Mouse (Mus musculus): Measurements from ENCODE around the gene 1600014C23Rik.

1600014C23Rik gene

DNA sequence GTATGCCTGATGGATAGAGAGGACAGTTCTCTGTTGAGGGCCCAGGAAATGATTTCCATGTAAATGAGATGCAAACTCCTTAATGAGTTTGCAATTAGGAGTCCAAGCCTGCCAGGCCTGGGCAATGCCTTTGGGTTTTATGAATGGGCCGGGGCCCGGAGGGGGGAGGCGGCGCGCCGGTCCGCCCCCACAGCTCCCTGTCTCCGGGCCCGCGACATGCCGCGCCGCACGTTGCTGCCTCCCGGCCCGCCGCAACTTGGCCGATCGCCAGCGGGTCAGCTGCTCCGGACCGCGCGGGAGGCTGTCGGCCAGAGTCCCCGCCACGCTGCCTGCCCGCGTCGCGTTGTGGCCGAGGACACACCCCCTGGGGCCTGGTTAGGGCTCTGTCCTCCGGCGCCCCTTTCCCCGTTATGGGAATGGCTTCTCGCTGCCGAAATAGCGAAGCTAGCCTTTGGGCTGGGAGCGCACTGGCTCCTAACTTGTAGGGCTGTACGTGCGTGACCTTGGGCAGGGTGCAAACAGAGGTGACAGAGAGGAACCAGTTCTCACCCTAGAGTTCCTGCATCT is at the start of gene 1600014C23Rik:
TSS of gene 1600014C23Rik (minus strand) at position 110 of the 567 bp plus-strand sequence.
- no peak for DNase-seq (ENCODE audit: low read depth)

- no peak for DNase-seq (ENCODE audit: low read depth)
Measured at GRCm38 (mm10) chr17:45778446-45778845, 44.8 kb upstream of the 1600014C23Rik start.

GRCm38 (mm10) chr17:45777431-45777830 is 43.8 kb upstream of the 1600014C23Rik start:
- DNase-seq (ENCODE audit: low read depth): no peak

- no peak for DNase-seq (ENCODE audit: low read depth)
Measured at GRCm38 (mm10) chr17:45776185-45776584, 42.5 kb upstream of the 1600014C23Rik start.

DNA sequence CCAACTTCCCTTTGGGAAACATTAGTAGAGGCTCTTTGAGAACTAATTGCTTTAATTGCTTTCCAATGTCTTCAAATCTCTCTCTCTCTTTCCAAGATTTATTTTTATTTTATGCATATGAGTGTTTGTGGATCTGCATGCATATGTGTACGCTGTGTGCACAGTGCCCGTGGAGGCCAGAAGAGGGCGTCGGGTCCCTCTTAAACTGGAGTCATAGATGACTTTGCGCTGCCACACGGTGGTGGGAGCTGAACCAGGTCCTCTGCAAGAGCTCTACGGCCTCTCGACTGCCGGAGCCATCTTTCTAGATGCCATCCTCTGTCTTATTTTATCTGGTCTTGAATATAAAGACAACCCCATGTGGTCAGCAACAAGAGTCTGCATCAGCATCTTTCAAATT is 41.8 kb upstream of the 1600014C23Rik start:
- no peak for DNase-seq (ENCODE audit: low read depth)

DNA sequence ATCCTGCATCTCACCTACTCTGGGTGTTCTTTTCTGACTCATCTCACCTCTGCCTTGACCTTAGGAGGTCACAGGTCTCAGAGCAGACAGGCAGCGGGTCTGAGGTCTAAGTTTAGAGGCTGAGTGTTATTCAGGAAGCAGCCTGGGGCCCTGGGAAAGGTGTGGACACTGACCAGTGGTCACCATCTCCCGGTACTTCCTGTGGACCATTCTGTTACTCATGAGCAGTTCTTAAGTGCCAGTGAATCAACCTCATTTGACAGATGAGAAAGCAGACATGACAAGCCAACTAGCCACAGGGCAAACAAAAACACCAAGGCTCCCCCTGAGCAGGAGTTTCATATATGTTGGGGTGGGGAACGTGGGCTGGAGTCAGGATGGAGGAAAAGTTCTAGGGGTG is 38.9 kb upstream of the 1600014C23Rik start:
- no peak for DNase-seq (ENCODE audit: low read depth)

DNA sequence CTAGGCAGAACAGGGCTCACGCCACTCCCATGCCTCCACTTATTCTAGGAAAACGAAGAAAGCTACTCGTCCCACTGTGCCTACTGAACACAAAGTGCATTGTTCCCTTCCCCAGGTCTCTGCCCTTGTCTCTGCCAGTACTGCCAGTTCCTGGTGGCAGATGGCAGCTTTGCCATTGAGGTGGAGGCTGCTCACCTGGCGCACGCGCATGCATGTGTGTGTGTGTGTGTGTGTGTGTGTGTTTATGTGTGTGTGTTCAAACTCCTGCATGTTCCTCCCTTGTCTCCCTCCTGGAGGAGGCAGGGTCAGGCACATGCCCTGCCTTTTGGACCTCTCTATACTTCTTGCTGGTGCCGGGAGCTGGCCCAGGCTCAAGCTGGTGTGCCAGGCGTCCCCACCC is 38.5 kb upstream of the 1600014C23Rik start:
- DNase-seq (ENCODE audit: low read depth): no peak

GRCm38 (mm10) chr17:45770441-45770840 is 36.8 kb upstream of the 1600014C23Rik start:
- DNase-seq (ENCODE audit: low read depth): no peak

DNA sequence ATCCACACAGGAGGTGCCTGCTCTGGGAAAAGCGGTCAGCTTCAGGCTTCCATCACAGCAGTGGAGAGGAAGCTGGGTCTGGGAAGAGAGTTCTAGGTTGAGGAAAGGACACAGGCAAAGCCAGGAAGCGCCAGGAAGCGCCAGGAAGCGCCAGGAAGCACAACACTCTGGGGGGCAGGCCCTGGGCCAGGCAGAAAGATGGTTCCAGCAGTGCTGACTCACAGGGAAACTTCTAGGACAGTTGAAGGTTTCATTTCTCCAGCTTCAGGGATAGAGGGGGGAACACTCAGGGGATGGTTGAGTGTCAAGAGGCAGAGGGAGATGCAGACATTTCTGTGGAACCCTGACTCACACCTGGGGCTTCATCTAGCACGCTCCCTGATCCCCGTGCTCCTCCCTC is 36.2 kb upstream of the 1600014C23Rik start:
- DNase-seq (ENCODE audit: low read depth): no peak

DNA sequence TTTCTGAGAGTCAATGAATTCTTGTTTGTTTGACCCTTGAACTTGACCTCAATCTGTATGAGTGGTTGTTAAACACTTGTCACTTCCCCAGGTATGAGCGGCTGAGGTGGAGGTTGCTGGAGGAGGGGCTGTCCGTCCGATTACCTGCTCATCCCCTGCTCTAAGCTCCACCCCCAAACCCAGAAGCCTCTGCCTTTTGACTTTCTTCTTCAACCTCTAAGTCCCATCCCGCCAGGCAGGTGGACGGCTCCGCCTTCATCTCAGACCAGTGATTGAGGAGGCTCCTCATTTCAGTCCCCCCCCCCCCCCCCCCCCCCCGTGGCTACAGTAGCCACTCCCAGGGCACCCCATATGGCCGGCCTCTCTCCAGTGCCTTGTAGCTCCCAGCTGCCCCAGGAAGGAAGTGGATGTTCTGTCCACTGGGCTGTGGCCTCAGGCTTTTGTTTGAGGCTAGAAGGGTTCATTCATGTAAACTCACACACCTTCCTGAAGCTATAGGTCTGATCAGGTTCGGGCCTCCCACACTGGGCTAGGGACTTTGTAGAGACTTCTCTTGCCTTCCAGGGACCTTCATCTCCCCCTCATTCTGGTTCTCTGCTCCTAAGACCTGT is 34.0 kb upstream of the 1600014C23Rik start:
- DNase-seq (ENCODE audit: low read depth): no peak

- DNase-seq (ENCODE audit: low read depth): peak; percentile 83
Measured at GRCm38 (mm10) chr17:45766735-45767535, 33.3 kb upstream of the 1600014C23Rik start.

GRCm38 (mm10) chr17:45765914-45766313 is 32.3 kb upstream of the 1600014C23Rik start:
- no peak for DNase-seq (ENCODE audit: low read depth)

GRCm38 (mm10) chr17:45763188-45763587 is 29.5 kb upstream of the 1600014C23Rik start:
- DNase-seq (ENCODE audit: low read depth): no peak

- DNase-seq (ENCODE audit: low read depth): no peak
Measured at GRCm38 (mm10) chr17:45761902-45762301, 28.3 kb upstream of the 1600014C23Rik start.

DNA sequence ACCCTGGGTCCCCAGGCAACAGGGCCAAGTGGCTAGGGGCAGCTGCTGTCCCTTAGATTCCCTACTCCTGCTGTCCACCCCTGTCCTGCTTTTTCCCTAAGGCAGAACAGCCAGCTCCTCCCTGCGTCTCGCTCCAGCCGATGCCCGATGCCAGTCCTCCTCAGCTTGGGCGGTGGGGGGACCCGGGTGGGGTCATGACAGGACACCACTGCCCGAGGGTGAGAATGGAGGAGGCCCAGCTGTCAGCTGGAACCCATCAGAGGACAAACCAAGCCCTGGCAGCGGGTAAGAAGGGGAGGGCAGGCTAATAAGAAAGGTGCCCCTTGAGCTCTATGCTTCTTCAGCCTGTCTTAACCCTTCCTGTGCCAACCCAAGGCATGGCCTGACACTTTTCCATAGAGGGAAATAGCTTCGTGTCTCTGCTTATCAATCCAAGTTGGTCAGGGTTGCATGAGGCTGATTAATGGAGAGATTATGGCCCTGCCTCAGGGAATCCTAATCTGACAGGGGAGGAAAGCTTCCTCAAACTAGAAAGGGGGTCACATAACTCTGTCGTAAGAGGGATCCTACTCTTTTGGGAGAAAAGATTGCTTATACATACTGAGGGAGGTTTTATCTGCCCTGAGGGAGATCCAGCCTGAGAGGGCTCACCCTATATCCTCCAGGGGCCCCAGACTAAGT is 27.5 kb upstream of the 1600014C23Rik start:
- no peak for DNase-seq (ENCODE audit: low read depth)

DNA sequence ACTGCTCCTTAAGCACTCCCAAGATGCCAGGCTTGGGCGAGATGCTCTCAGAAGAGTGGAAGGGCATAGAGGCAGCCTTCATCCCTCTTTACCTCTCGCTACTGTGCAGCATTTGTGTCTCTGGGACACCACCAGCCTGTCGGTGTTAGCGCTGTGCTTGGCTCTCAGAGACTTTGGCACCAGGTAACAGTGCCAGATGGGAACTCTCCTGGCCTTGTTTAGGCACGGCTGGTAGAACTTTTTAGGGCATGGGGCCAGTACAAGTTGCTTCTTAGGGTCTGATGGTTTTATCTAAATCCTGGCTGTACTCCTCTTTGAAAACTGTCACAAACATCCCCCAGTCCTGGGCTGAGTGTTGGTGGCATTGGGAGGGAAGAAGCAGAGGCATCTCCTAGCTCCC is 26.1 kb upstream of the 1600014C23Rik start:
- no peak for DNase-seq (ENCODE audit: low read depth)

GRCm38 (mm10) chr17:45758808-45759207 is 25.2 kb upstream of the 1600014C23Rik start:
- no peak for DNase-seq (ENCODE audit: low read depth)

DNA sequence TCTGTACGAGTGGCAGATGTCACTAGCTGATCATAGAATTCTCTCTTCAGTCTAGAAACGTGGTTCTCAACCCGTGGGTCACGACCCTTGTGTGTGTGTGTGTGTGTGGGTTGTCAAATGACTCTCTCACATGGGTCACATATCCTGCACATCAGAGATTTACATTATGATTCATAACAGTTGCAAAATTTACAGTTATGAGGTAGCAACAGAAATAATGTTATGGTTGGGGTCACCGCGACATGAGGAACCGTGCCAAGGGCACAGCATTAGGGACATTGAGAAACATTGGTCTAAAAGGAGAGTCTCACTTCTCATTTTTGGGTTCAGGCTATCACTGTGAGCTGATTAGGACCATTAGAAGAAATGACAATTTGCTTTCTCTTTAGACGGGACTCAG is 24.3 kb upstream of the 1600014C23Rik start:
- no peak for DNase-seq (ENCODE audit: low read depth)

DNA sequence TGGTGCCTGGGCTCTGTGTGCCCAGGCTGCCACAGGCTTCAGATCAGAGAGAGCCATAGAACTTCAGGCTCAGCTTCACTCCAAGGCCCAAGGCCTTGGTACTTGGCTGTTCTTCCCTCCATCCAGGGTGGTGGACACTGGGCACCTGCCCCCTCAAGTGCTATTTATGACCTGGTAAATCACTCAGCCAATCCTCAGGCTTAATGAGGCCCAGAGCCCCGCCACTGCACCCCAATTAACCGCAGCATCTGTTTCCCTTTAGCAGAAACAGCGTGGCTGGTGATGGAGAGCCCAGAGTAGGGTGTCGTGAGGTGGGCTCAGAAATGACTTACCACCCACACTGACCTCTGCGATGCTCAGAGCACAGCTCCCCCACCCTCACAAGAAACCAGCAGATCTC is 23.2 kb upstream of the 1600014C23Rik start:
- no peak for DNase-seq (ENCODE audit: low read depth)

DNA sequence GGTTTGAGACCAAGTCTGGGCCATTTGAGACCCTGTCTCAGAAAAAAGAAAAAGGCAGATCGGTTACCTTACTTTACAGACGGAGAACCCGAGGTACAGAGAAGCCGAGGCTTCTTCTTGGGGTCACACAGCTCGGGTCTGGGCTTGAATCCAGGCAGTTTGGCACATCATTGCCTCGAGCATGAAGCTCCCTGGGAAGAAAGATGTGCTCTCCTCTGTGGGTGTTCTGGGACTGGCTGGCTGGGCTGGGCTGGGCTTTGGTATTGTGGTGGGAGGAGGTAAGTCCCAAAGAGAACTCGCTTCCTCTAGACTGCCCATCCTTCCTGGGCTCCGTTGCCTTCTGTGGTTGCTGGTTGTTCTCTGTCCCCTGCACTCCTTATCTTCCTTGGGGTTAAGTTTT is 22.7 kb upstream of the 1600014C23Rik start:
- no peak for DNase-seq (ENCODE audit: low read depth)

- no peak for DNase-seq (ENCODE audit: low read depth)
Measured at GRCm38 (mm10) chr17:45754186-45754862, 20.7 kb upstream of the 1600014C23Rik start.

DNA sequence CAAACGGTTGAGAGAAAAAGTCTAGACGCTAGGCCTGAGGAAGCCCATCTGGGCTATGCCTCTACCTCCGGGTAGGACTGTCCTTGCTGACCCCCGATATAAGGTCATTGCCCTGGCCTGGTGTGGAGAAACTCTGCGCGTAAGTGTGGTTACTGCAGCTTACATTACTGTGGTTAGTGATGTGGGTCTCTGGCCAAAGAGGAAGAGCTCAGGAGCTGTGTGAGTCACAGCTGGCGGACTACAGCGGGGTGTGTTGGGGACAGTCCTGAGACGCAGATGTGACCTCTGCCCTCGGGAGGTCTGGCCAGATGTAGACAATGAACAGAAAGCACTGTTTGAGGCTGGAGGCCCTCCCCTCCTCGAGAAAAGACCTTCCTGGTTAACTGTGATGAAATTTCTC is 19.0 kb upstream of the 1600014C23Rik start:
- DNase-seq (ENCODE audit: low read depth): peak; percentile 93

Measured in fibroblast of lung, adult 2 months (primary cell).